Mouse (Mus musculus) ES-E14 (cell line): ENCODE measurements around the gene Cln5. TPM values are rescaled to one million over a fixed set of nuclear protein-coding genes. Genes with fewer than 3 reads are reported as not detected.

Experiments
- DNase-seq: peaks from one replicate; pipeline ENCODE4 v3.0.0-alpha.2; 2013; ENCODE audit warnings: low read depth, low spot score
- H3K27ac ChIP-seq: 2 replicates; pipeline ENCODE4 v1.5.1; 2012; ENCODE audit warnings: low read depth, mild to moderate bottlenecking, low read length, moderate library complexity, mixed read lengths; ENCODE audit not compliant: poor library complexity, insufficient read depth, severe bottlenecking
- H3K36me3 ChIP-seq: 2 replicates; pipeline ENCODE4 v1.6.1; 2012; ENCODE audit warnings: mild to moderate bottlenecking, low read length, moderate library complexity, mixed read lengths; ENCODE audit not compliant: control insufficient read depth, poor library complexity, insufficient read depth, severe bottlenecking
- H3K4me1 ChIP-seq, 2 experiments: fragments of 150-350 bp in 1 of 2; sonication (generic) in 1 of 2; 2 replicates each; pipeline ENCODE4 v1.6.1; 2012; ENCODE audit warnings: low read length in 2 of 2, mild to moderate bottlenecking in 1 of 2, mixed read lengths in 1 of 2; ENCODE audit not compliant: control insufficient read depth in 2 of 2, insufficient read depth in 2 of 2, poor library complexity in 1 of 2
- H3K4me3 ChIP-seq, 2 experiments: fragments of 150-350 bp in 1 of 2; sonication (generic) in 1 of 2; 2 replicates each; pipeline ENCODE4 v1.5.1; 2012; ENCODE audit warnings: low read length in 2 of 2, low read depth in 1 of 2, mild to moderate bottlenecking in 1 of 2, mixed read lengths in 1 of 2; ENCODE audit not compliant: insufficient read depth in 1 of 2, poor library complexity in 1 of 2, severe bottlenecking in 1 of 2
- H3K9ac ChIP-seq: 2 replicates; pipeline ENCODE4 v1.6.1; 2012; ENCODE audit warnings: low read depth, mild to moderate bottlenecking, low read length, mixed read lengths; ENCODE audit not compliant: poor library complexity, insufficient read depth, severe bottlenecking
- H3K9me3 ChIP-seq: fragments of 150-350 bp; sonication (generic); 2 replicates; pipeline ENCODE4 v1.6.1; 2012; ENCODE audit warnings: low read depth, mild to moderate bottlenecking, low read length; ENCODE audit not compliant: control insufficient read depth, insufficient read depth
- CHD2 ChIP-seq: IDR thresholded peaks from 2 replicates; pipeline ENCODE4 v1.6.1; 2014; ENCODE audit warnings: mild to moderate bottlenecking, low read depth, low read length, inconsistent platforms
- HCFC1 ChIP-seq: IDR thresholded peaks from 2 replicates; pipeline ENCODE4 v1.6.1; 2012; ENCODE audit warnings: low read length, inconsistent platforms, borderline replicate concordance; ENCODE audit not compliant: insufficient read depth
- MAFK ChIP-seq: IDR thresholded peaks from 2 replicates; pipeline ENCODE4 v1.6.1; 2014; ENCODE audit warnings: mild to moderate bottlenecking, low read depth, low read length, inconsistent platforms; ENCODE audit not compliant: insufficient read depth
- ZC3H11A ChIP-seq: IDR thresholded peaks from 2 replicates; pipeline ENCODE4 v1.6.1; 2012; ENCODE audit warnings: low read depth, mild to moderate bottlenecking, inconsistent platforms, low read length, borderline replicate concordance
- ZNF384 ChIP-seq: IDR thresholded peaks from 2 replicates; pipeline ENCODE4 v1.6.1; 2012; ENCODE audit warnings: low read depth, low read length, inconsistent platforms
- in situ Hi-C, 2 experiments: fragments of 600-800 bp; cut with MboI; formaldehyde crosslinking; loops; one replicate each; pipeline ENCODE4 v1.15.1; 2025; ENCODE audit warnings: low sequenced_read_pairs in 2 of 2, inconsistent platforms in 1 of 2; ENCODE audit not compliant: unreplicated experiment in 2 of 2
- total RNA-seq: library from RNA; depleted of rRNA; stranded (reverse); fragments of 300-350 nt; gene quantifications from 2 replicates; pipeline ENCODE4 v1.2.3, GENCODE M21; 2012

The Cln5 gene
- total RNA-seq, 1 experiment, result 12.0 TPM

DNA sequence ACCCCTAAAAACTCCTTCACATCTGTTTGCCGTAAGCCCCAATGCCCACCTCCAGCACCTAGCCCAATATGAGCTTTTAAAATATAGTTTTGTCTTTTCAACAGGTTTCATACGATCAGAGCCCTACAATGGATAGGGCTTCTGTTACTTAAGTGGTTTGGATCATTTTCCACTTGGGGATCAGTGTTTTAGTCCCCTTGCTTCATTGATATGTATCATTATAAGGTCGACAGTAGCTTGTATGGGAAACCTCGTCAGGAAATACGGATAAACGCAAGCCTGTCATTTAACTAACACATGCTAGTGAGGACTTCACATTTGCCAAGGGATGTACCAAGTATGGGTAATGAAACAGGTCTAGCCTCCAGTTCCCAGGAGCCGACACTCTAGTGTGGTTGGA lies 13.4 kb upstream of the Cln5 start:
- Histone ChIP-seq H3K4me3 (no peak overlapping the region), H3K9me3 (no peaks in the 10 kb centered on the region), H3K9ac (no peak overlapping the region), H3K4me1 (peaks cover 0 to 3% of the 10 kb centered on the region in 2 experiments; a peak in 2 of 4 replicates), H3K36me3 (no peaks in the 10 kb centered on the region), H3K27ac (no peak overlapping the region)
- no peak for DNase-seq
- in situ Hi-C loops, result no loop called here
- TF ChIP-seq ZC3H11A (no peak), HCFC1 (no peak), CHD2 (no peak), MAFK (no peak), ZNF384 (no peak)

DNA sequence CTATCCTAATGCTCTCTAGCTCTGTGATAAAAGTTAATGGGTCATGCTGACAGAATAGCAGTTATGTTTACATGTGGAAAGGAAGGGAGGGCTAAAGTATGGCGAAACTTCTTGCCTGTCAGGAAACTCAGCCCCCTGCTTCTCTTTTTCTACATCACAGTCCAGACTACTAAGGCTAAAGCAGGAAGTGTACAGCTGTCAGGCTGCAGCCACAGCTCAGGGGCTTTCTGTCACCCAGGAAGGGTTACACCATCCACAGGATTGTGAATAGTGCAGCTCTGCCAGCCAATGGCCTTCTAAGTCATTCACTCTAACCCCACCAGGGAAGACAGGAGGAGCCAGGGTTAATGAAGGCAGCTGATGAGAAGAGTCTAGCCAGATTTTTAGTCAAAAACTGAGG lies 11.0 kb upstream of the Cln5 start:
- Histone ChIP-seq H3K27ac (no peak overlapping the region), H3K4me3 (0 out of 4 replicates have a peak overlapping the region, but pooled peaks of 1 of the 2 experiments have one; percentile 11), H3K4me1 (peaks cover 0 to 3% of the 10 kb centered on the region in 2 experiments; a peak in 2 of 4 replicates), H3K9ac (no peak overlapping the region), H3K36me3 (no peaks in the 10 kb centered on the region), H3K9me3 (no peaks in the 10 kb centered on the region)
- no peak for TF ChIP-seq ZNF384
- TF ChIP-seq HCFC1, result no peak
- TF ChIP-seq MAFK, result no peak
- TF ChIP-seq CHD2, result no peak
- no peak for TF ChIP-seq ZC3H11A
- in situ Hi-C loops, result no loop called here
- no peak for DNase-seq

- in situ Hi-C loops, result no loop called here
- no peaks in the 10 kb centered on the region for H3K9me3 ChIP-seq
- H3K9ac ChIP-seq, result no peak overlapping the region
- peaks cover 0 to 3% of the 10 kb centered on the region in 2 experiments; a peak in 2 of 4 replicates for H3K4me1 ChIP-seq
- TF ChIP-seq ZC3H11A, result no peak
- TF ChIP-seq HCFC1, result no peak
- no peak for TF ChIP-seq MAFK
- no peak for TF ChIP-seq ZNF384
- no peak for TF ChIP-seq CHD2
- peak; percentile 58 for DNase-seq
- no peak overlapping the region for H3K27ac ChIP-seq
- no peaks in the 10 kb centered on the region for H3K36me3 ChIP-seq
- 0 out of 4 replicates have a peak overlapping the region, but pooled peaks of 1 of the 2 experiments have one; percentile 11 for H3K4me3 ChIP-seq
Measured at GRCm38 (mm10) chr14:103059495-103059894, 10.5 kb upstream of the Cln5 start.

DNA sequence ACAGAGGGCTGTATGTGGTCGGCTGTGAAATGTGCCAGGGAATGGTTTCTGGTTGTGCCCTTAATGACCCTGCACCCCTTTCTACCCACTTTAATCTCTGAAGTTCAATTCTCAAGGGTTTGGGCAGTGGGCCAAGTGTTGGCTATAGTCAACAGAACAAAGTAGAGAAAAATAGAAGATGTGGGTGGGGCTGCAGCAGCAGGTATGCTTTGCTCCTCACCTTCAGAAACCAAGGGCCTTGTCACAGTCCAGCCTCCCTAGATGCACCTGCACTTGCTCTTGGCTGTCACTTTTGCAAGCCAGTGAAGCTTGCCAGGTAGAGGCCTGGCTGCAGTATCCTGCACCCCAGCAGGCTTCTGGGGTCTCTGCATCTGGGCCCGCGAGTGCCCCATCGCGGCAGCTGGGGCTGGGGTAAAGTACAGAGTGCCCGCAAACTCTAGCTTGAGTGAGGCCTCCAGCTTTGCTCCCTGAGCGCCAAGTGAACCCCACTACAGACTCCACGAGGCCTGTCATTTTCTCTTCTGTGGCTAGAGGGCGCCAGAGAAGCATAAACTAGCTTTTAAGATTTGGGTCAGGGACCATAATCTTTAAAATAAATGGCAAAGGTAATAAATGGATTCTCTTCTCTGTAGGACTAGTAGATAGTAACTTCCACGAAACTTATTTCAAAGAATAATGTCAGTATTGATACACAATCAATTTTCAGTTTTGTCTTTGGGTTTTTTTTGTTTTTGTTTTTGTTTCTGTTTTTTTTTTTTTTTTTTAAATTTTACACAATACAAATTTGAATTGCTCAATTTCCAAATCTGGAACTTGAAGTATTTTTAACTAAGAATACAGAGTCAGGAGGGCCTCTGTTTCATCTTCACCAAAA lies 4.5 kb upstream of the Cln5 start:
- Histone ChIP-seq H3K36me3 (no peaks in the 10 kb centered on the region), H3K9me3 (0 out of 2 replicates have a peak, but pooled peaks cover 1% of the 10 kb centered on the region), H3K9ac (no peak overlapping the region), H3K27ac (no peak overlapping the region), H3K4me3 (peak overlapping the region in 1 of 2 experiments; percentile 54; a peak in 2 of 4 replicates), H3K4me1 (peaks cover 0 to 5% of the 10 kb centered on the region in 2 experiments; a peak in 2 of 4 replicates)
- DNase-seq, result peak; percentile 69
- in situ Hi-C loops, result no loop called here
- TF ChIP-seq ZNF384 (peak; percentile 52; the same call in 1 of the 2 replicates), CHD2 (no peak), ZC3H11A (peak; percentile 31; the same call in 1 of the 2 replicates), MAFK (no peak)
